Mouse (Mus musculus) kidney, embryonic 15.5 days (tissue): Measurements from ENCODE around the gene Bcas2. TPM values are rescaled to one million over a fixed set of nuclear protein-coding genes. Genes with fewer than 3 reads are reported as not detected.
"Not testable (repeated sequence)": the region's sequence is repeated elsewhere in the genome, so short reads cannot be mapped to it uniquely, and the experiment has no call there.

Experiments
- ATAC-seq: fragments of 200-750 bp; cut with Nextera tagmentation; replicated peaks from 2 replicates; pipeline ENCODE4 v1.8.0; 2017; ENCODE audit warnings: moderate TSS enrichment; ENCODE audit not compliant: low FRiP score
- H3K27ac ChIP-seq: fragments of 300-500 bp; sonication (generic); 2 replicates; pipeline ENCODE4 v1.5.1; 2015; ENCODE audit warnings: mild to moderate bottlenecking, inconsistent platforms
- H3K27me3 ChIP-seq: fragments of 300-500 bp; sonication (generic); 2 replicates; pipeline ENCODE4 v1.6.1; 2015; ENCODE audit warnings: inconsistent platforms
- H3K36me3 ChIP-seq: fragments of 300-500 bp; sonication (generic); 2 replicates; pipeline ENCODE4 v1.6.1; 2015; ENCODE audit warnings: inconsistent platforms
- H3K4me1 ChIP-seq: fragments of 300-500 bp; sonication (generic); 2 replicates; pipeline ENCODE4 v1.6.1; 2015; ENCODE audit warnings: inconsistent platforms
- H3K4me2 ChIP-seq: fragments of 300-500 bp; sonication (generic); 2 replicates; pipeline ENCODE4 v1.6.1; 2015; ENCODE audit warnings: moderate library complexity, mild to moderate bottlenecking, inconsistent platforms
- H3K4me3 ChIP-seq: fragments of 300-500 bp; sonication (generic); replicated peaks from 2 replicates; pipeline ENCODE4 v1.5.1; 2015; ENCODE audit warnings: mild to moderate bottlenecking, inconsistent platforms
- H3K9ac ChIP-seq: fragments of 300-500 bp; sonication (generic); 2 replicates; pipeline ENCODE4 v1.6.1; 2015; ENCODE audit warnings: mild to moderate bottlenecking, inconsistent platforms
- H3K9me3 ChIP-seq: fragments of 300-500 bp; sonication (generic); replicated peaks from 2 replicates; pipeline ENCODE4 v1.6.1; 2016; ENCODE audit warnings: inconsistent platforms
- WGBS: fragments of 180-500 bp; shearing (Covaris S2); methylation state at CpG from one replicate; pipeline ENCODE4 v1.1.7; 2015; ENCODE audit warnings: mixed read lengths; 5-methylcytosine and 5-hydroxymethylcytosine counted together
- polyA plus RNA-seq: library from polyadenylated mRNA; unstranded; fragments of >200 nt; fragmentation: Nextera tagmentation; extraction: Ambion mirVana; gene quantifications from 2 replicates; pipeline ENCODE4 v1.2.1, GENCODE M21; 2015

Bcas2 gene
- polyA plus RNA-seq, 1 experiment from 2014 or later = 189 TPM

DNA sequence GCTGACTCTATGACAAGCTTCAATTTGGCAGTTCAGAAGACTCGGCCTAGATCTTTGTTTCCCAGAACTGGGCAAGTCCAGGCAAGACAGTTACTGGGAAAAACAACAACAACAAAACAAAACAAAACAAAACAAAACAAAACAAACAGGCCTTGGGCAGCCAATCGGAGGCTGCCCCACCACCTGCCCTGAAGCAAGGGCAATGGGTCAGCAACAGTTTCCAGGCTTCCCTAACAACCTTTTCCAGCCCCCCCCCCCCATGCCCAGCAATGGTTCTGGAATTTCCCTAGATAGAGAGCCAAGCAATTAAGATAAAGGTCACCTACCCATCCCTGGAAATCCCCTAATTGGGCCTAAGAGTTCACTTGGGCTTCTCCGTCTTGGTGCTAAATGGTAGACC, 33.0 kb downstream of the Bcas2 start:
- no peak overlapping the region for H3K4me3 ChIP-seq
- peaks cover under 1% of the 10 kb centered on the region; the same call in 1 of the 2 replicates for H3K4me1 ChIP-seq
- H3K27me3 ChIP-seq = no peaks in the 10 kb centered on the region
- no peak for ATAC-seq
- H3K4me2 ChIP-seq = no peak overlapping the region
- no peaks in the 10 kb centered on the region for H3K36me3 ChIP-seq
- peaks cover 7% of the 10 kb centered on the region; the same call in 1 of the 2 replicates for H3K9me3 ChIP-seq
- no peak overlapping the region for H3K27ac ChIP-seq
- no peak overlapping the region for H3K9ac ChIP-seq
- WGBS = 92% methylated on average over 3 of the region's 3 CpGs

DNA sequence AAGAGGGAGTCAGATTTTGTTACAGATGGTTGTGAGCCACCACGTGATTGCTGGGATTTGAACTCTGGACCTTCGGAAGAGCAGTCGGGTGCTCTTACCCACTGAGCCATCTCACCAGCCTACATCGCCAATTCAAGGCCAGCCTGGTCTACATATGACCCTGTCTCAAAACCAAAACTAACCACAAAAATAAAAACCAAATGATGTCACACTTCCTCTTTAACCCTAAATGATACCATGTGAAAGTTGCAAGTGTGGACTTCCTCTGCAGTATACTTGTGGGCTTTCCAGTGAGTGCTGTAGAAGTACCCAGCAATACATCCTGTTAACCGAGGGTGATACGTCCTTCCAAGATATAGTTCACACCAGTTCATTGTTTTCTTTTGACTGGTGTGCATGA, 34.9 kb downstream of the Bcas2 start:
- Histone ChIP-seq H3K36me3 (no peaks in the 10 kb centered on the region), H3K9ac (no peak overlapping the region), H3K4me3 (no peak overlapping the region), H3K9me3 (peaks cover 2% of the 10 kb centered on the region; the same call in 1 of the 2 replicates), H3K27me3 (no peaks in the 10 kb centered on the region), H3K27ac (no peak overlapping the region), H3K4me2 (no peak overlapping the region), H3K4me1 (no peaks in the 10 kb centered on the region)
- no peak for ATAC-seq
- 83% methylated on average over 6 of the region's 6 CpGs for WGBS

DNA sequence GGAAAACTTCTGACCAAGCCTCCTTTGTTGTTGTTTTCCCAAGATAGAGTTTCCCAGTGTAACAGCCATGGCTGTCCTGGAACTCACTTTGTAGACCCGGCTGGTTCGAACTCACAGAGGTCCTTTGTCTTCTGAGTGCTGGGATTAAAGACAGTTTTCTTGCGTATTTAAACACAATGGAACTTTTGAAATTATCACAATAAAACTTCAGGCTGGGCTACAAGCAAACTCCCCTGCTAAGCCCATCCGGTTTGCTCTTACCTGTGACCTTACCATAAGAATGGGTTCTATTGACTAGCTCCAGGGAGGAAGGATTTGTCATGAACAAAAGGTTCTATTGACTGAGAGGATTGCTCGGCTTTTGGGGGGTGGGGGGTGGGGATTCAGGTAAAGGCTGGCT, 36.3 kb downstream of the Bcas2 start:
- Histone ChIP-seq H3K9ac (no peak overlapping the region), H3K36me3 (no peaks in the 10 kb centered on the region), H3K27ac (no peak overlapping the region), H3K27me3 (no peaks in the 10 kb centered on the region), H3K4me2 (no peak overlapping the region), H3K4me3 (no peak overlapping the region), H3K9me3 (peaks cover 2% of the 10 kb centered on the region; the same call in 1 of the 2 replicates), H3K4me1 (no peaks in the 10 kb centered on the region)
- ATAC-seq = no peak
- 50% methylated on average over 5 of the region's 5 CpGs for WGBS

DNA sequence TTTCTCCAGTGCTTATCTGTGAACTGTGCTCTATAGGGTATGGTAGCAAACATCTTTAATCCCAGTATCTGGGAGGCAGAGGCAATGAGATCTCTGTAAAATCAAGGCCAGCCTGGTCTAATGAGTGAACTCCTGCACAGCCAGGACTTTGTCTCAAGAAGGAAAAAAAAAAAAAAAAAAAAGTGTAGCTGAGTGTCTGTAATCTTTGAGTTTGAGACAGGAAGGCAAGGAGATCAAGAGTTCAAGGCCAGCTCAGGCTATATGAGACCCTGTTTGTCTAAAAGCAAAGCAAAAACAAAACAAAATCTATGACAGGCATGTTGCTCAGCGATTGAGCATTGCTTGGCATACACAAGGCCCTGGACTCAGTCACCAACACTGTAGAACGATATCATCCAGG, 36.8 kb downstream of the Bcas2 start:
- Histone ChIP-seq H3K4me3 (no peak overlapping the region), H3K4me2 (no peak overlapping the region), H3K9me3 (peaks cover 2% of the 10 kb centered on the region; the same call in 1 of the 2 replicates), H3K4me1 (no peaks in the 10 kb centered on the region), H3K9ac (no peak overlapping the region), H3K27me3 (no peaks in the 10 kb centered on the region), H3K36me3 (no peaks in the 10 kb centered on the region), H3K27ac (no peak overlapping the region)
- WGBS = 81% methylated on average over 2 of the region's 2 CpGs
- ATAC-seq = no peak

DNA sequence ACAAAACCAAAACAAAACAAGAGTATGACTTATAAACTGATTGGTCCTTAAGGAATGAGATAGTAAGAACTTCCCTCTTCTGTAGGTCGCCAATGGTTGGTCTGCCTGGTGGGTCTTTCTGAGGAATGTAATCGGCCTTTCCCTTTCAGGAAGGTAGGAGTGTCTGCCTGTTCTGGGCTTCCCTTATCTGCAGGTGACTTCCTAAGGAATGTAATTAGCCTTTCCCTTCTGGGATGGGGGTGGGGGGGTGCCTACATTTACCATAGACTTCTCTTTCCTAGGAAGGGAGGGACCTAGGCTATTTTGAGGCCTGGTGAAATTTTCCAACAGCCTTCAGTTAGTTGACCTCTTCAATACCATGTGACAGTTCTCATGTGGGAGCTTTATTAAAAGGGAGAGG, 39.6 kb downstream of the Bcas2 start:
- Histone ChIP-seq H3K36me3 (no peaks in the 10 kb centered on the region), H3K4me3 (no peak overlapping the region), H3K4me2 (no peak overlapping the region), H3K27me3 (no peaks in the 10 kb centered on the region), H3K4me1 (no peaks in the 10 kb centered on the region), H3K9me3 (no peaks in the 10 kb centered on the region), H3K9ac (no peak overlapping the region), H3K27ac (no peak overlapping the region)
- WGBS = 83% methylated on average over 2 of the region's 2 CpGs
- no peak for ATAC-seq

DNA sequence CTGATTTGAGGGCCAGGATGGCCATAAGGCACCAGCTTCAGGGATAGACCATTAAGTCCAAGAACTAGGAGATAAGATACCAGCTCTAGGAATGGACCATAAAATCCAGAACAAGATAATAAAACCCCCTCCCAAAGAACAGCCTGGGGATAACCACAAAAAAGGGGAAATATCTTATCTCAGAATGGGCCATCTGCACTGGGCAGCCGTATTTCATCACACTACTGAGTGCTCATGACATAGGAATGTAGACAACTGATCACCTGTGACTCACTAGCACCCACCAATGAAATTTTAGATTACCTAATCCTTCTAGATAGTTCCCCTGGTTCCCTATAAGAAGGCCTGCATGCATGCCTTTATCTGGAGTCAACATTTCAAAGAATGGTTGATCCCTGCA, 40.7 kb downstream of the Bcas2 start:
- H3K27ac ChIP-seq = no peak overlapping the region
- H3K27me3 ChIP-seq = no peaks in the 10 kb centered on the region
- H3K4me3 ChIP-seq = no peak overlapping the region
- 92% methylated on average over 1 of the region's 1 CpGs for WGBS
- H3K9ac ChIP-seq = no peak overlapping the region
- H3K4me2 ChIP-seq = no peak overlapping the region
- no peaks in the 10 kb centered on the region for H3K9me3 ChIP-seq
- no peaks in the 10 kb centered on the region for H3K36me3 ChIP-seq
- no peak for ATAC-seq
- no peaks in the 10 kb centered on the region for H3K4me1 ChIP-seq

DNA sequence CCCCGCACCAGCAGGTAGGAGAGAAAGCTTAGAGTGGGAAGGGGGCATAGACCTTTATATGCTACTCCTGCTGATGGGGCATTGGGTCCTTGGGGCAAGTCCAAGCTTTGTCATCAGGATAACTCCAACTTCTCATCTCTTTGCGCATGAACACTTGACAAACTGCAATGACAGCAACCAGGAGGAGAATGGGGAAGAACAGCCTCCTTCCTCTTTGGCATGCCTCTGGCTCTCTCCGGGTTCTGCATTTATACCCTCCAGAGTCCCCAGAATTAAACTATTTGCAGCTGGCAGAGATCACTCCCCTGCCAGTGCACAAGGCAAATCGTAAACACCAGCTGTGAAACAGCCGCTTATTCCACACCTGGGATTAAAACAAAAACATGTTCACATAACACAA, 42.1 kb downstream of the Bcas2 start:
- H3K27me3 ChIP-seq = no peaks in the 10 kb centered on the region
- H3K4me1 ChIP-seq = no peaks in the 10 kb centered on the region
- no peak for ATAC-seq
- 62% methylated on average over 5 of the region's 5 CpGs for WGBS
- no peak overlapping the region for H3K4me3 ChIP-seq
- H3K9me3 ChIP-seq = no peaks in the 10 kb centered on the region
- H3K4me2 ChIP-seq = no peak overlapping the region
- H3K27ac ChIP-seq = no peak overlapping the region
- no peaks in the 10 kb centered on the region for H3K36me3 ChIP-seq
- no peak overlapping the region for H3K9ac ChIP-seq

DNA sequence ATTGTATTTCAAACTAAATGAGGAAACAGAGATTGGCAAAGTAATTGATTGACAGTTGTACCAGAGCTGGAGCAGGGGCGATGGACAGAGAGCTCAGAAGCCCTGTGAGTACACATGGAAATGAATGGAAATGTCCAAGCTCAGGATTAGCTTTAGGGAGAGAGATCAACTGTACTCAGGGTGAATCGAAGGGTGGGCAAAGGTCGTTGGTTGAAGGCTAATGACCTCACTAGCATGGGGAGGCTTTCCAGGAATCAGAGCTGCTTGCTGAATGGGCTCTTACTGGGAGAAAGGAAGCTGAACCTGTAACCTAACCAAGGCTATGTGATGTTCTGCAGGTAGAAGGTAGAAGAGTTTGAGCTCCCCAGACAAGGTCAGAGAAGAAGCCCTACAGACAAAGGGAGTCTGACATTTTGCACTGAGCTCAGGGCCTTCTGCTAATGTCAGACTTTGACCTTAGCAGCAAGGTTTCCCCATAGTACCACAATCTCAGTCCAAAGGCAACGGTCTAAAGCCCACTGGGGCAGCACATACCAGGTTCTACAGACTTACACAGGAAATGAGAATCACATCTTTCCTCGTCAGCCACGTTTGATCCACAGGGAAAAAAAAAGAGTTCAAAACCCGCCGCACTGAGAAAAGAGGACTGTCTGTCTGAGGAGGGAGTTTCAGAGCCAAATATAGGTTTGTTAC, 43.3 kb downstream of the Bcas2 start:
- 80% methylated on average over 8 of the region's 8 CpGs for WGBS

DNA sequence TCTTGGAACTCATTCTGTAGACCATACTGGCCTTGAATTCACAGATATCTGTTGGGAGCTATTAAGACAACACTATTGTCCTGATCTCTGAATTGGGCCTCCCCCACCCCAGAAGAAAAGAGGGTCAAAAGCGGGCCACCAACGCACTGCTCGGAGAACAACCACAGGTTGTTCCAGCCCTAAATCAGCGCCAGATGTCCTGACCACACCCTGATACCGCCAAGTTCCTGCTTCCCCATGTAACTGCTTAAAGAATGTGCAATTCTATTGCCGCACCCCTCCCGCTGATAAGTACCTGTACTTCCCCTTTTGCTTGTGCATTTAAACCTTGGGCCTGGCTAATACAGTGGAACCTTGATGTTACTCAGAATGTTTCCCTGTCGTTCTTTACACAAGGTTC, 43.9 kb downstream of the Bcas2 start:
- 90% methylated on average over 8 of the region's 8 CpGs for WGBS
- H3K9ac ChIP-seq, H3K4me1 ChIP-seq: not testable (repeated sequence)

More for the DNA sequence above, 43.3 kb downstream of the Bcas2 start:
- Histone ChIP-seq H3K9me3 (no peaks in the 10 kb centered on the region), H3K36me3 (no peaks in the 10 kb centered on the region), H3K4me3 (no peak overlapping the region), H3K4me2 (no peak overlapping the region), H3K4me1 (no peaks in the 10 kb centered on the region), H3K9ac (no peak overlapping the region), H3K27me3 (no peaks in the 10 kb centered on the region), H3K27ac (no peak overlapping the region)
- no peak for ATAC-seq

DNA sequence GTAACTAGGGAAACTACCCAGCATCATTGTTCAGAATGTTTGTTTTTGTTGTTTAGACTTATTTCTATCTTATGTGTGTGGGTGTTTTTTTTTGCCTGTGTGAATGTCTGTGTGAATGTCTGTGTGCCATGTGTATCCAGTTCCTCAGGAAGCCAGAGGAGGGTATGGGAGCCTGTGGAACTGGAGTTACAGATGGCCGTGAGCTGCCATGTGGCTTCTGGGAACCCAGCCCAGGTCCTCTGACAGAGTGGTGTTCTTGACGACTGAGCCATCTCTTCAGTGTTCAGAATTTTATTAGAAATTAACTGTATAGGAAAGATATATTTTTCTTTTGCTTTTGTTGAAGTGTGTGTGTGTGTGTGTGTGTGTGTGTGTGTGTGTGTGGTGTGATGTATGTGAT, 50.0 kb downstream of the Bcas2 start:
- ATAC-seq = no peak
- no peak overlapping the region for H3K27ac ChIP-seq
- no peak overlapping the region for H3K4me3 ChIP-seq
- H3K4me2 ChIP-seq = no peak overlapping the region
- H3K4me1 ChIP-seq = no peaks in the 10 kb centered on the region
- no peaks in the 10 kb centered on the region for H3K27me3 ChIP-seq
- H3K36me3 ChIP-seq = no peaks in the 10 kb centered on the region
- no peaks in the 10 kb centered on the region for H3K9me3 ChIP-seq
- WGBS = 80% methylated on average over 2 of the region's 2 CpGs
- H3K9ac ChIP-seq = no peak overlapping the region

More for the DNA sequence above, 43.9 kb downstream of the Bcas2 start:
- H3K4me3 ChIP-seq, H3K27me3 ChIP-seq, ATAC-seq, H3K27ac ChIP-seq, H3K36me3 ChIP-seq, H3K4me2 ChIP-seq, H3K9me3 ChIP-seq: not testable (repeated sequence)

DNA sequence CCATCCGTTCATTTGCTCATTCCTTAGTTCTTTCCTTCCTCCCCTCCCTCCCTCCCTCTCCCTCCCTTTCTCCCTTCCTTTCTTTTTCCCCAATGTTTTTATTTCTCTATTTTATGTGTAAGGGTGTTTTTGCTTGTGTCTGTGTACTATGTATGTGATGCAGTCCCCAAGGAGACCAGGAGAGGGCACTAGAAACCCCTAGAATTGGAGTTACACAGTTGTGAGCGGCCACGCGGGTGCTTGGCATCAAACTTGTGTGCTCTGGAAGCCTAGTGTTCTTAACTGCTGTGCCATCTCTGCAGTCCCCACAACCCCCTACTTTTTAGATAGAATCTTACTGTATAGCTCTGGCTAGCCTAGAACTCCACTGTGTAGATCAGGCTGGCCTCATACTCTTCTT, 52.3 kb downstream of the Bcas2 start:
- ATAC-seq = no peak
- no peak overlapping the region for H3K4me3 ChIP-seq
- peaks cover 5% of the 10 kb centered on the region for H3K9me3 ChIP-seq
- H3K27me3 ChIP-seq = no peaks in the 10 kb centered on the region
- no peak overlapping the region for H3K4me2 ChIP-seq
- no peaks in the 10 kb centered on the region for H3K36me3 ChIP-seq
- H3K4me1 ChIP-seq = no peaks in the 10 kb centered on the region
- no peak overlapping the region for H3K9ac ChIP-seq
- 63% methylated on average over 4 of the region's 4 CpGs for WGBS
- no peak overlapping the region for H3K27ac ChIP-seq

DNA sequence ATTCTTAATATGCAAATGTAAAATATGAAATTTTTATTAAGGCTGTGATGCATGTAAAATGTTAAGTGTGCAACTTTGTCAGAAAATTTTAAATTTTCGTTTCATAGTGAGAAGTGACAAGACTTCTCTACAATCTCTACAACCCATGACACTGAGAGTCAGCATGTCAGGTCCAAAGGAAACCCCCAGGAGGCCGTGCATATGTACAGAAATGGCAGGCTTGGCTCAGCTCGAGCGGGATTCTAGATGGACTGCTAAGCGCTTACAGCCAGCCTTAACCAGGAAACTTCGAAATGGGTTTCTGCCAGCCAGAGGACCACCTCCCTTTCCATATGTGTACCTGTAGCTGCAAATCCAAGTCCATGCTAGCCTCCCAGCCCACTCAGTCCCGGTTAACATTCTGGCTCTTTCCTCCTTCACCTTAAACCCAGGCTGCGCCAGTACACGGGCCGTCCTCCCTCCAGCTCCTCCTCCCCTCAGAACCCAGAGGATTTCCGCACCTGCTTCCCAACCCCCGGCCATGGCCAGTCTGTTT, 52.8 kb downstream of the Bcas2 start:
- WGBS = 78% methylated on average over 12 of the region's 12 CpGs
- H3K27me3 ChIP-seq = no peaks in the 10 kb centered on the region
- H3K36me3 ChIP-seq = no peaks in the 10 kb centered on the region
- no peak overlapping the region for H3K4me2 ChIP-seq
- H3K9ac ChIP-seq = no peak overlapping the region
- H3K9me3 ChIP-seq = peaks cover 5% of the 10 kb centered on the region
- no peak for ATAC-seq
- H3K4me1 ChIP-seq = no peaks in the 10 kb centered on the region
- H3K4me3 ChIP-seq = no peak overlapping the region
- H3K27ac ChIP-seq = no peak overlapping the region

DNA sequence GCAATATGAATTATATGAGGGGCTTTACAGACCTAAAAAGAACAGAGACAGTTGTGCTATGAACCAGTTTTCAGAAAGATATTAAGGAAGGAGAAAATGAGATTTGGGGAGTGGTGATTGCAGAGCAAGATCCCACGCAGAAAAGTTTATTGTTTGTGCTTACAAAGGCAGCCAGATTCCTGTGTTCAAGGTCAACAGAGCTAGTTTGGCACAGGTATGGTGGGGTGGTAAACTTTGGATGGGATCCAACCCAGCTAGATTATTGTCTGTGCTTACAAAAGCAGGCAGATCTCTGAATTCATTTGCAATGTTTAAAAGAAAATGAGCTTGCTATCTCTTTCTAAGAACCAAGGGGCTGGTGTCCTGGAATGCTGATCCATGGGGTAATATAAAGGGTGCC, 56.3 kb downstream of the Bcas2 start:
- no peaks in the 10 kb centered on the region for H3K27me3 ChIP-seq
- no peak overlapping the region for H3K27ac ChIP-seq
- peaks cover 5% of the 10 kb centered on the region for H3K9me3 ChIP-seq
- H3K9ac ChIP-seq = no peak overlapping the region
- no peak overlapping the region for H3K4me2 ChIP-seq
- ATAC-seq = no peak
- no peak overlapping the region for H3K4me3 ChIP-seq
- no peaks in the 10 kb centered on the region for H3K36me3 ChIP-seq
- no peaks in the 10 kb centered on the region for H3K4me1 ChIP-seq
- WGBS = 89% methylated on average over 1 of the region's 1 CpGs
